Mouse (Mus musculus) kidney, embryonic 14.5 days (tissue): ENCODE data around the gene Spaar. TPM values are rescaled to one million over a fixed set of nuclear protein-coding genes. Genes with fewer than 3 reads are reported as not detected.

ENCODE experiments used
- ATAC-seq: fragments of 200-750 bp; cut with Nextera tagmentation; 2 replicates; pipeline ENCODE4 v1.8.0; 2017; ENCODE audit warnings: moderate number of reproducible peaks, mild to moderate bottlenecking, moderate TSS enrichment, moderate library complexity; ENCODE audit not compliant: low FRiP score, low TSS enrichment
- H3K27ac ChIP-seq: fragments of 300-500 bp; sonication (generic); 2 replicates; pipeline ENCODE4 v1.5.1; 2014; ENCODE audit warnings: low read depth, mild to moderate bottlenecking, low read length, moderate library complexity, mixed read lengths
- H3K27me3 ChIP-seq: fragments of 300-500 bp; sonication (generic); 2 replicates; pipeline ENCODE4 v1.6.1; 2014; ENCODE audit warnings: mild to moderate bottlenecking, low read length; ENCODE audit not compliant: control insufficient read depth, insufficient read depth
- H3K36me3 ChIP-seq: fragments of 300-500 bp; sonication (generic); 2 replicates; pipeline ENCODE4 v1.6.1; 2014; ENCODE audit warnings: low read length, mixed read lengths; ENCODE audit not compliant: control insufficient read depth, insufficient read depth
- H3K4me1 ChIP-seq: fragments of 300-500 bp; sonication (generic); 2 replicates; pipeline ENCODE4 v1.6.1; 2014; ENCODE audit warnings: low read length, mixed read lengths; ENCODE audit not compliant: control insufficient read depth, insufficient read depth
- H3K4me2 ChIP-seq: fragments of 300-500 bp; sonication (generic); replicated peaks from 2 replicates; pipeline ENCODE4 v1.6.1; 2014; ENCODE audit warnings: low read depth, mild to moderate bottlenecking, low read length
- H3K4me3 ChIP-seq: fragments of 300-500 bp; sonication (generic); 2 replicates; pipeline ENCODE4 v1.5.1; 2014; ENCODE audit warnings: mild to moderate bottlenecking, low read length
- H3K9ac ChIP-seq: fragments of 300-500 bp; sonication (generic); 2 replicates; pipeline ENCODE4 v1.6.1; 2014; ENCODE audit warnings: low read depth, mild to moderate bottlenecking, low read length, moderate library complexity
- H3K9me3 ChIP-seq: fragments of 300-500 bp; sonication (generic); 2 replicates; pipeline ENCODE4 v1.6.1; 2016; ENCODE audit warnings: low read length; ENCODE audit not compliant: control insufficient read depth
- WGBS: fragments of 180-500 bp; shearing (Covaris S2); extraction: QIAGEN DNeasy Blood & Tissue Kit; methylation state at CpG from one replicate; pipeline ENCODE4 v1.1.7; 2014; 5-methylcytosine and 5-hydroxymethylcytosine counted together
- polyA plus RNA-seq: library from polyadenylated mRNA; unstranded; fragments of >200 nt; fragmentation: Nextera tagmentation; extraction: Ambion mirVana; gene quantifications from 2 replicates; pipeline ENCODE4 v1.2.1, GENCODE M21; 2014

Gene Spaar
- polyA plus RNA-seq, 1 experiment from 2014 or later = 0.14 TPM

- Histone ChIP-seq H3K9ac (no peak within 1 kb of the TSS), H3K36me3 (no peaks in the 10 kb centered on the region), H3K4me1 (peaks cover 11% of the 10 kb centered on the region; the same call in 1 of the 2 replicates), H3K4me3 (no peak within 1 kb of the TSS), H3K9me3 (no peaks in the 10 kb centered on the region), H3K27me3 (no peaks in the 10 kb centered on the region), H3K27ac (0 out of 2 replicates have a peak within 1 kb of the TSS, but pooled peaks have one; percentile 8), H3K4me2 (no peak within 1 kb of the TSS)
- peak; percentile 58 for ATAC-seq
- 35% methylated on average over 3 of the region's 3 CpGs for WGBS
Observed at GRCm38 (mm10) chr4:43726995-43727394, 2.8 kb upstream of the Spaar start, which contains the start of gene Hrct1. Gene Hrct1 (plus strand): TSS chr4:43727188.

- Histone ChIP-seq H3K9me3 (no peaks in the 10 kb centered on the region), H3K4me1 (peaks cover 11% of the 10 kb centered on the region; the same call in 1 of the 2 replicates), H3K36me3 (no peaks in the 10 kb centered on the region), H3K27me3 (no peaks in the 10 kb centered on the region), H3K4me3 (no peak overlapping the region), H3K27ac (0 out of 2 replicates have a peak overlapping the region, but pooled peaks have one; percentile 8), H3K9ac (no peak overlapping the region), H3K4me2 (no peak overlapping the region)
- ATAC-seq = no peak; the same call in 1 of the 2 replicates
- WGBS = 75% methylated on average over 7 of the region's 7 CpGs
Observed at GRCm38 (mm10) chr4:43727718-43728575, 1.9 kb upstream of the Spaar start.

DNA sequence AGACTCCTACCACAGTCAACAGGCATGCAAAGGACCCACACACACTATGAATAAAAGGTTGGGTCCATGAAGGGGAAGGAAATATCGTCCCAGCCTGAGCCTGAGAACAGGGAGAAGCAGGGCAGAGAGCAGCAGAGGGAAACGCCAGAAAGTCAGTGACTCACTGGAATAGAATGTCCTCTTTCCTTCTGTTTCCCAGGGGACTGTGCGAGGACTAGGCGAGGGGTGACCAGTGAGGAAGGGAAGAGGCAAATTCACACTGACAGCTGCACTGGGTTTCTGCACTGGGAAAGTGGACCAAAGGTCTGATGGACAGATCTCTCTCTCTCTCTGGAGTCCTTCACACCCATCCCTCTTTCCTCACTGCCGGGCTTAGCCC is 1.3 kb upstream of the Spaar start:
- no peak overlapping the region for H3K4me2 ChIP-seq
- H3K9ac ChIP-seq = no peak overlapping the region
- no peaks in the 10 kb centered on the region for H3K9me3 ChIP-seq
- H3K4me1 ChIP-seq = peaks cover 11% of the 10 kb centered on the region; the same call in 1 of the 2 replicates
- no peaks in the 10 kb centered on the region for H3K27me3 ChIP-seq
- WGBS = 57% methylated on average over 5 of the region's 5 CpGs
- ATAC-seq = no peak; the same call in 1 of the 2 replicates
- no peaks in the 10 kb centered on the region for H3K36me3 ChIP-seq
- H3K27ac ChIP-seq = no peak overlapping the region
- H3K4me3 ChIP-seq = no peak overlapping the region

GRCm38 (mm10) chr4:43729126-43729525 is 708 bp upstream of the Spaar start:
- H3K27ac ChIP-seq = no peak overlapping the region
- H3K36me3 ChIP-seq = no peaks in the 10 kb centered on the region
- no peaks in the 10 kb centered on the region for H3K27me3 ChIP-seq
- H3K9me3 ChIP-seq = no peaks in the 10 kb centered on the region
- ATAC-seq = no peak
- H3K9ac ChIP-seq = no peak overlapping the region
- H3K4me1 ChIP-seq = peaks cover 11% of the 10 kb centered on the region; the same call in 1 of the 2 replicates
- H3K4me3 ChIP-seq = no peak overlapping the region
- 70% methylated on average over 3 of the region's 3 CpGs for WGBS
- H3K4me2 ChIP-seq = no peak overlapping the region

- Histone ChIP-seq H3K4me3 (no peak overlapping the region), H3K4me2 (no peak overlapping the region), H3K27me3 (no peaks in the 10 kb centered on the region), H3K36me3 (no peaks in the 10 kb centered on the region), H3K4me1 (peaks cover 11% of the 10 kb centered on the region; the same call in 1 of the 2 replicates), H3K9ac (no peak overlapping the region), H3K9me3 (no peaks in the 10 kb centered on the region), H3K27ac (no peak overlapping the region)
- WGBS = 66% methylated on average over 21 of the region's 21 CpGs
- ATAC-seq = no peak
Observed at GRCm38 (mm10) chr4:43730750-43731297, 990 bp downstream of the Spaar start.

DNA sequence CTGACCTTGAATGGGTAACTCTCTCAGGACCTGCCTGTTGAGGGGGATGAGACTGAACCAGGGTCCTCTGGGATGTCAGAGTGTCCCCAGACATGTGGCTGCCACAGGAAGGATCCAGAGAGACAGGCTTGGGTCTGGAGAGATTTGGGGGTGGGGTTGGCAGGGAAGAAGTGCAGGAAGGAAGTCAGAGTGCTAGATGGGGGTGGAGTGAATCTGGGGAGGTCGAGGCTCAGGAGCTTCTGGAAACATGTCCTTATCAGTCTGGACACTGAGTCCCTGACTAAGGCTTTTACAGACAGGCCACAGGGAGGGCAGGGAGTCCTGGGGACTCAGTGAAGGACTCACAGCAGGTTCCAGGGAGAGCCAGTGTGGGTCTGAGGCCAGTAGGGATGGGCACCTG is 2.3 kb downstream of the Spaar start:
- 31% methylated on average over 1 of the region's 1 CpGs for WGBS
- H3K27me3 ChIP-seq = no peaks in the 10 kb centered on the region
- no peak overlapping the region for H3K27ac ChIP-seq
- H3K4me1 ChIP-seq = 0 out of 2 replicates have a peak, but pooled peaks cover 7% of the 10 kb centered on the region
- no peak overlapping the region for H3K9ac ChIP-seq
- no peaks in the 10 kb centered on the region for H3K9me3 ChIP-seq
- no peak overlapping the region for H3K4me3 ChIP-seq
- no peak for ATAC-seq
- H3K4me2 ChIP-seq = no peak overlapping the region
- H3K36me3 ChIP-seq = no peaks in the 10 kb centered on the region

DNA sequence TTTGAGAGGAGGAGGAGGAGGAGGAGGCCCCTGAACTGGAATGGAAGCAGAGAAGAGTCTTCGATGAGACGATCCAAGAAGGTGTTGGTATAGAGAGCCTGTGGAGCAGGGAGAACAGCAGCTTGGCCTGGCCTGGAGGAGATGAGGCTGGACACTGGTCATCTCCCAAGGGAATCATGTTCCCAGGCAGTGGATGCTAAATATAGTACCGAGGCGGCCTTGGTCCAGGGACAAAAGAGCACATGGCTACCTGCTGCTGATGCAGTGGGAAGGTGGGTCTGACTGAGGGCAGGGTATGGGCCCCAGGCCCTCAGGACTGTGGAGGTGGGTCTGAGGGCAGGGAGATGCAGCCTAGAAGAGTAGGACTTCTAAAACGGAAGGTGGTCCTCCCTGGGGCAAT is 3.4 kb downstream of the Spaar start:
- no peak for ATAC-seq
- H3K36me3 ChIP-seq = no peaks in the 10 kb centered on the region
- 77% methylated on average over 5 of the region's 5 CpGs for WGBS
- H3K4me2 ChIP-seq = no peak overlapping the region
- no peak overlapping the region for H3K4me3 ChIP-seq
- H3K27ac ChIP-seq = no peak overlapping the region
- H3K4me1 ChIP-seq = 0 out of 2 replicates have a peak, but pooled peaks cover 7% of the 10 kb centered on the region
- H3K9ac ChIP-seq = no peak overlapping the region
- H3K27me3 ChIP-seq = no peaks in the 10 kb centered on the region
- H3K9me3 ChIP-seq = no peaks in the 10 kb centered on the region

- Histone ChIP-seq H3K27ac (no peak overlapping the region), H3K36me3 (no peaks in the 10 kb centered on the region), H3K9ac (no peak overlapping the region), H3K4me1 (no peaks in the 10 kb centered on the region), H3K4me2 (no peak overlapping the region), H3K4me3 (no peak overlapping the region), H3K27me3 (no peaks in the 10 kb centered on the region), H3K9me3 (no peaks in the 10 kb centered on the region)
- no peak for ATAC-seq
- 71% methylated on average over 6 of the region's 6 CpGs for WGBS
Observed at GRCm38 (mm10) chr4:43737144-43737543, 7.3 kb downstream of the Spaar start.
